Mouse (Mus musculus) bone marrow macrophage, adult 2 months (primary cell): ENCODE measurements around the gene Kdm5a.

Source experiments
- CTCF ChIP-seq: IDR thresholded peaks from 2 replicates; pipeline ENCODE4 v1.5.1; 2012; ENCODE audit warnings: low read depth, mild to moderate bottlenecking, low read length, moderate library complexity
- POLR2A ChIP-seq: IDR thresholded peaks from 2 replicates; pipeline ENCODE4 v1.6.1; 2012; ENCODE audit warnings: mild to moderate bottlenecking, low read depth, low read length, borderline replicate concordance

- TF ChIP-seq POLR2A (no peak), CTCF (no peak)
These were observed 97.3 kb downstream of the Kdm5a start for GRCm38 (mm10) chr6:120461217-120461616.
